Mouse (Mus musculus) lung, embryonic 15.5 days (tissue): ENCODE data around the gene Olfr591. TPM values are rescaled to one million over a fixed set of nuclear protein-coding genes. Genes with fewer than 3 reads are reported as not detected.

Experiments
- polyA plus RNA-seq: library from polyadenylated mRNA; unstranded; fragments of >200 nt; fragmentation: Nextera tagmentation; extraction: Ambion mirVana; gene quantifications from 2 replicates; pipeline ENCODE4 v1.2.1, GENCODE M21; 2015

The Olfr591 gene
- polyA plus RNA-seq, 1 experiment from 2014 or later = not detected

Other genes with a start within 250 kb of the Olfr591 start
- not detected in 2 replicates for gene Olfr573-ps1, start 235.8 kb downstream of the Olfr591 start, polyA plus RNA-seq
- not detected in 2 replicates for gene Olfr574, start 229.9 kb downstream of the Olfr591 start, polyA plus RNA-seq
- not detected in 2 replicates for gene Olfr575, start 219.6 kb downstream of the Olfr591 start, polyA plus RNA-seq
- not detected in 2 replicates for gene Olfr576, start 215.7 kb downstream of the Olfr591 start, polyA plus RNA-seq
- gene Olfr577, start 202.4 kb downstream of the Olfr591 start, polyA plus RNA-seq = not detected in 2 replicates
- not detected in 2 replicates for gene Olfr578, start 189.0 kb downstream of the Olfr591 start, polyA plus RNA-seq
- gene Olfr582, start 140.3 kb downstream of the Olfr591 start, polyA plus RNA-seq = not detected in 2 replicates
- not detected in 2 replicates for gene Olfr583, start 127.0 kb downstream of the Olfr591 start, polyA plus RNA-seq
- gene Olfr584, start 96.5 kb downstream of the Olfr591 start, polyA plus RNA-seq = not detected in 2 replicates
- gene Olfr585, start 80.6 kb downstream of the Olfr591 start, polyA plus RNA-seq = not detected in 2 replicates
- gene Olfr586, start 52.7 kb downstream of the Olfr591 start, polyA plus RNA-seq = not detected in 2 replicates
- gene Olfr588-ps1, start 37.5 kb downstream of the Olfr591 start, polyA plus RNA-seq = not detected in 2 replicates
- not detected in 2 replicates for gene Olfr589, start 22.0 kb downstream of the Olfr591 start, polyA plus RNA-seq
- not detected in 2 replicates for gene Olfr592, start 6.5 kb upstream of the Olfr591 start, polyA plus RNA-seq
- not detected in 2 replicates for gene Olfr593, start 33.5 kb upstream of the Olfr591 start, polyA plus RNA-seq
- not detected in 2 replicates for gene Olfr594, start 38.7 kb upstream of the Olfr591 start, polyA plus RNA-seq
- not detected in 2 replicates for gene Usp17ld, start 74.2 kb upstream of the Olfr591 start, polyA plus RNA-seq
- not detected in 2 replicates for gene Olfr596, start 127.3 kb upstream of the Olfr591 start, polyA plus RNA-seq
- not detected in 2 replicates for gene Olfr597, start 138.0 kb upstream of the Olfr591 start, polyA plus RNA-seq
- not detected in 2 replicates for gene Olfr598, start 145.2 kb upstream of the Olfr591 start, polyA plus RNA-seq
- not detected in 2 replicates for gene Olfr599, start 157.6 kb upstream of the Olfr591 start, polyA plus RNA-seq
- gene Olfr600, start 171.3 kb upstream of the Olfr591 start, polyA plus RNA-seq = not detected in 2 replicates
- gene Olfr601, start 184.3 kb upstream of the Olfr591 start, polyA plus RNA-seq = not detected in 2 replicates
- not detected in 2 replicates for gene Olfr603, start 207.8 kb upstream of the Olfr591 start, polyA plus RNA-seq
- not detected in 2 replicates for gene Usp17lc, start 236.7 kb upstream of the Olfr591 start, polyA plus RNA-seq